Mouse (Mus musculus): ENCODE data around the gene Tbxa2r. TPM values are rescaled to one million over a fixed set of nuclear protein-coding genes. Genes with fewer than 3 reads are reported as not detected.

The Tbxa2r gene
- polyA plus RNA-seq, 1 experiment from 2014 or later: 2.4 TPM

- peak within 1 kb of the TSS; percentile 20; the same call in 1 of the 2 replicates for H3K9ac ChIP-seq (ENCODE audit: low read length)
- no peak within 1 kb of the TSS; the same call in 1 of the 2 replicates for H3K27ac ChIP-seq (ENCODE audit: low read depth, low read length)
- H3K4me2 ChIP-seq: peak within 1 kb of the TSS; percentile 52
- H3K4me1 ChIP-seq (ENCODE audit: control insufficient read depth, insufficient read depth, low read length): peaks cover 38% of the 10 kb centered on the region
- DNase-seq (ENCODE audit: low spot score, missing footprints): peak; percentile 95
- peaks cover 11% of the 10 kb centered on the region for H3K27me3 ChIP-seq (ENCODE audit: control insufficient read depth, insufficient read depth, low read length)
- peak; percentile 71 for ATAC-seq (ENCODE audit: low FRiP score)
- WGBS: 17% methylated on average over 12 of the region's 12 CpGs
- no peaks in the 10 kb centered on the region for H3K9me3 ChIP-seq (ENCODE audit: control insufficient read depth, low read length)
- H3K4me3 ChIP-seq (ENCODE audit: low read depth, low read length): 0 out of 2 replicates have a peak within 1 kb of the TSS, but pooled peaks have one; percentile 2
- H3K36me3 ChIP-seq (ENCODE audit: control insufficient read depth, insufficient read depth, low read length): peaks cover 30% of the 10 kb centered on the region
Observed at GRCm38 (mm10) chr10:81365672-81366476, 37.3 kb downstream of the Tbxa2r start, which contains the start of gene 4930404N11Rik. 4930404N11Rik (minus strand) TSS chr10:81365816.

GRCm38 (mm10) chr10:81366477-81367206 is 38.1 kb downstream of the Tbxa2r start:
- H3K27me3 ChIP-seq (ENCODE audit: control insufficient read depth, insufficient read depth, low read length): peaks cover 11% of the 10 kb centered on the region
- WGBS: 78% methylated on average over 6 of the region's 6 CpGs
- peak; percentile 80 for DNase-seq (ENCODE audit: low spot score, missing footprints)
- no peak for ATAC-seq (ENCODE audit: low FRiP score)
- no peak overlapping the region for H3K4me3 ChIP-seq (ENCODE audit: low read depth, low read length)
- H3K4me1 ChIP-seq (ENCODE audit: control insufficient read depth, insufficient read depth, low read length): peaks cover 36% of the 10 kb centered on the region
- H3K4me2 ChIP-seq: no peak overlapping the region
- no peaks in the 10 kb centered on the region for H3K9me3 ChIP-seq (ENCODE audit: control insufficient read depth, low read length)
- 0 out of 2 replicates have a peak overlapping the region, but pooled peaks have one; percentile 20 for H3K9ac ChIP-seq (ENCODE audit: low read length)
- peak overlapping the region; percentile 9; the same call in 1 of the 2 replicates for H3K27ac ChIP-seq (ENCODE audit: low read depth, low read length)
- peaks cover 30% of the 10 kb centered on the region for H3K36me3 ChIP-seq (ENCODE audit: control insufficient read depth, insufficient read depth, low read length)

DNA sequence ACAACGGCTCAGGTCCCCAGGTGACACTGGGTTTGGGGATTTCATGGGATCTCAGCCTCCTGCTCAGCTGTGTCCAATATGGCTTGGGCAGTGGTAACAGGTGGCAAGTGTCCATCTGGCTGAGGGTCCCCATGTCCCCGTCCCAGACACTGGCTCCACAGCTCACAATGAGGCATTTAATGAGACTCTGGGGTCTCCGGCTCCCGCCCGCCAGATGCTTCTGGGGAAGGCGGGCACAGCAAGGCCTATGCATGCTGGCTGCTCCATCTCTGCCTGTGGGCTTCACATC is 38.6 kb downstream of the Tbxa2r start:
- 87% methylated on average over 6 of the region's 6 CpGs for WGBS
- peaks cover 30% of the 10 kb centered on the region for H3K36me3 ChIP-seq (ENCODE audit: control insufficient read depth, insufficient read depth, low read length)
- peaks cover 11% of the 10 kb centered on the region for H3K27me3 ChIP-seq (ENCODE audit: control insufficient read depth, insufficient read depth, low read length)
- H3K9me3 ChIP-seq (ENCODE audit: control insufficient read depth, low read length): no peaks in the 10 kb centered on the region
- DNase-seq (ENCODE audit: low spot score, missing footprints) (peak; percentile 85), ATAC-seq (ENCODE audit: low FRiP score) (no peak)
- H3K27ac ChIP-seq (ENCODE audit: low read depth, low read length): 0 out of 2 replicates have a peak overlapping the region, but pooled peaks have one; percentile 9
- no peak overlapping the region for H3K4me3 ChIP-seq (ENCODE audit: low read depth, low read length)
- no peak overlapping the region for H3K4me2 ChIP-seq
- peaks cover 36% of the 10 kb centered on the region for H3K4me1 ChIP-seq (ENCODE audit: control insufficient read depth, insufficient read depth, low read length)
- no peak overlapping the region for H3K9ac ChIP-seq (ENCODE audit: low read length)

DNA sequence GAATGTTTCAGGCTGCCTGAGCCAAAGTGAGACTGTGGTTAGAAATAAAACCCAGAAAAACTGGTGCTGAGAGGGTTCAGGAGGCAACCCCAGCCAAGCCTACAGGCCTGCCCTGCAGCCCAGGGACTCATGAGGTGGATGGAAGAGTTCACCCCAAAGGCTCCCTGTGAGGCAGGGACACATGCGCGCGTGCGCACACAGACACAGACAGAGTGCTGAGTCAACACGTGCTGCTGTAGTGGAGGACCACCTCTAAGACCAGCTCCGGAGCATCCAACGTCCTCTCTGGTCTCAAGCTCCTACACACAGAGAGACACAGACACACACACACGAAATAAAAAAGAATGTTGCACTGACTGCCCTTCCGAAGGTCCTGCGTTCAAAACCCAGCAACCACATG is 46.8 kb downstream of the Tbxa2r start:
- 90% methylated on average over 10 of the region's 10 CpGs for WGBS
- Histone ChIP-seq H3K9ac (ENCODE audit: low read length) (no peak overlapping the region), H3K4me1 (ENCODE audit: control insufficient read depth, insufficient read depth, low read length) (peaks cover 18% of the 10 kb centered on the region), H3K4me2 (no peak overlapping the region), H3K36me3 (ENCODE audit: control insufficient read depth, insufficient read depth, low read length) (peaks cover 11% of the 10 kb centered on the region), H3K27ac (ENCODE audit: low read depth, low read length) (no peak overlapping the region), H3K4me3 (ENCODE audit: low read depth, low read length) (no peak overlapping the region; the same call in 1 of the 2 replicates), H3K27me3 (ENCODE audit: control insufficient read depth, insufficient read depth, low read length) (no peaks in the 10 kb centered on the region), H3K9me3 (ENCODE audit: control insufficient read depth, low read length) (no peaks in the 10 kb centered on the region)
- ATAC-seq (ENCODE audit: low FRiP score): no peak
- no peak for DNase-seq (ENCODE audit: low spot score, missing footprints)

DNA sequence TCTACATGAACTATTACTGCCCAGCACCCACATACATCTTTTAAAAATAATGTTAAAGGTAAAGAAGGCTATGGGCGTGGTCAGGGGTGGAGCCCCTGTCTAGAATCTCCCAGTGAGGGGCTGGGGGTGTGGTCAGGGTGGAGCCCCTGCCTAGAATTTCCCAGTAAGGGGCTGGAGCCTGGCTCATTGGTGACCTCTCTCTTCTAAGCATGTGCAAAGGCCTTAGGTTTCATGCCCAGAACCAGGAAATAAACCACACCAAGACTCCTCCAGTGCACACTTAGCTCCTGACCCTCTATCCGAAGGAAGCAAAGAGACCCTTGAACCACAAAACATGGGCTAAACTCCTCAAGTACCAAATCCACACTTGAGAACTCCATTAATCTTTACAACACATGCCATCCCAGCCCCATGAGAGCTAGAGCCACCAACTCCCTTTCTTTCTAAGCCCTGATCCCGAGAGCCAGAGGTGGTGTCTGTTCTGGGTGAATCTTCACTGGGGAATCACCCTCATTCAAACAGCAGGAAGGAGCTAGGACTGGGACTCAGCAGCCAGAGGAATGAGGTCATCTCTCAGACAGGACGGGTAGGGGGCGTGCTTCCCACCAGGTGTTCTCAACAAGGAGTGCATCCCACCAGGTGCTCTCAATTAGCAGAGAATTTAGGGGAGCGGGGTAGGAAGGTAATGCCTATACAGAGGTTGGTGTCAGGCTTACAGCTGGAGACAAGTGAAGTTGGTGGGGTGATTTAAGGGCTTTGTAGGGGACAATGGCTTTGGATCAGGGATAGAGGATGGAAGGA is 48.2 kb downstream of the Tbxa2r start:
- no peak overlapping the region for H3K27ac ChIP-seq (ENCODE audit: low read depth, low read length)
- H3K9ac ChIP-seq (ENCODE audit: low read length): peak overlapping the region; percentile 2
- no peaks in the 10 kb centered on the region for H3K27me3 ChIP-seq (ENCODE audit: control insufficient read depth, insufficient read depth, low read length)
- no peaks in the 10 kb centered on the region for H3K9me3 ChIP-seq (ENCODE audit: control insufficient read depth, low read length)
- peaks cover 6% of the 10 kb centered on the region for H3K36me3 ChIP-seq (ENCODE audit: control insufficient read depth, insufficient read depth, low read length)
- H3K4me3 ChIP-seq (ENCODE audit: low read depth, low read length): peak overlapping the region; percentile 86
- DNase-seq (ENCODE audit: low spot score, missing footprints) (no peak), ATAC-seq (ENCODE audit: low FRiP score) (no peak)
- H3K4me2 ChIP-seq: peak overlapping the region; percentile 88
- WGBS: 41% methylated on average over 6 of the region's 6 CpGs
- peaks cover 18% of the 10 kb centered on the region for H3K4me1 ChIP-seq (ENCODE audit: control insufficient read depth, insufficient read depth, low read length)

- ATAC-seq (ENCODE audit: low FRiP score): no peak
- Histone ChIP-seq H3K36me3 (ENCODE audit: control insufficient read depth, insufficient read depth, low read length) (peaks cover 6% of the 10 kb centered on the region), H3K4me2 (peak overlapping the region; percentile 88), H3K4me1 (ENCODE audit: control insufficient read depth, insufficient read depth, low read length) (peaks cover 18% of the 10 kb centered on the region), H3K27ac (ENCODE audit: low read depth, low read length) (no peak overlapping the region), H3K4me3 (ENCODE audit: low read depth, low read length) (peak overlapping the region; percentile 86), H3K27me3 (ENCODE audit: control insufficient read depth, insufficient read depth, low read length) (no peaks in the 10 kb centered on the region), H3K9ac (ENCODE audit: low read length) (peak overlapping the region; percentile 96), H3K9me3 (ENCODE audit: control insufficient read depth, low read length) (no peaks in the 10 kb centered on the region)
- 74% methylated on average over 2 of the region's 2 CpGs for WGBS
- no peak for DNase-seq (ENCODE audit: low spot score, missing footprints)
Observed at GRCm38 (mm10) chr10:81377362-81377664, 48.8 kb downstream of the Tbxa2r start.

DNA sequence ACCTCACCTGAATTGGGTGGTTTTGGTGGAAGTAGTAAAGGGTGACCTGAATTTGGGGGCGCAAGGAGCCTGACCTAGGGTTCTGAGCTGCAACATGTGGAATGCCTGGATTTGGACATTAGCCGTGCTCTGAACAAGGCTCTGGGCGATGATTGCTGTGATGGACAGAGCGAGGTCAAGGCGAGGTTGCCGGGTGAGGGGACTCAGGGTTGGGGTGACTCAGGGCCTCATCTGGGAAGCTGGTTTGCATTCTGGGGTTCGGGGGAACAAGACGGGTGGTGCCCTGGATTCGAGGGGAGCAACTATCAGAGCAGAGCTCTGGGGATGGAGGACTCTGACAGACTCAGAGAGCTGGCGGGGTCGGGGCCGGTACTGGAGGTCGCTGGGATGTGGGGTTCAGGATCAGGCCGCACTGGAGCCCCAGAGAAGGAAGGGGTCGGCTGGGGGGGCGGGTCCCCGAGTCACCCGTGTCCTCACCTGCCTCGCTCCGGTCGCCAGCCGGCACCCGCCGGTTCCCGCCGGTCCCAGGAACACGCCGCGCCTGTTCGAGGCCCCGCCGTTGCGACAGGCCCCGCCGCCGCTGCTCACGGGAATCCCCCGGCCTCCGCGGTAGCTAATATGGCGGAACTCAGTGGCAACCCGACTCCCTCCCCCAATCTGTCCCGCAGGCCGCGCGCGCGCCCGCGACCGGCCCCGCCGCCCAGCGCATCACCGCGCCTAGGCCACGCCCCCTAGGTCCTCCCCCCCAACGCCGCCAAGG is 49.4 kb downstream of the Tbxa2r start, which contains the start of gene Fzr1:
Gene Fzr1, minus strand, starts transcription at position 724 of the 760 bp plus-strand sequence.
- H3K9ac ChIP-seq (ENCODE audit: low read length): peak within 1 kb of the TSS; percentile 96
- DNase-seq (ENCODE audit: low spot score, missing footprints) (no peak), ATAC-seq (ENCODE audit: low FRiP score) (peak; percentile 79)
- H3K27me3 ChIP-seq (ENCODE audit: control insufficient read depth, insufficient read depth, low read length): no peaks in the 10 kb centered on the region
- 2% methylated on average over 45 of the region's 59 CpGs for WGBS
- H3K27ac ChIP-seq (ENCODE audit: low read depth, low read length): peak within 1 kb of the TSS; percentile 65
- peaks cover 18% of the 10 kb centered on the region for H3K4me1 ChIP-seq (ENCODE audit: control insufficient read depth, insufficient read depth, low read length)
- peaks cover 6% of the 10 kb centered on the region for H3K36me3 ChIP-seq (ENCODE audit: control insufficient read depth, insufficient read depth, low read length)
- H3K4me3 ChIP-seq (ENCODE audit: low read depth, low read length): peak within 1 kb of the TSS; percentile 86
- peak within 1 kb of the TSS; percentile 88 for H3K4me2 ChIP-seq
- no peaks in the 10 kb centered on the region for H3K9me3 ChIP-seq (ENCODE audit: control insufficient read depth, low read length)

GRCm38 (mm10) chr10:81378553-81379182 is 50.1 kb downstream of the Tbxa2r start:
- Histone ChIP-seq H3K4me3 (ENCODE audit: low read depth, low read length) (peak overlapping the region; percentile 86), H3K9me3 (ENCODE audit: control insufficient read depth, low read length) (no peaks in the 10 kb centered on the region), H3K9ac (ENCODE audit: low read length) (peak overlapping the region; percentile 96), H3K36me3 (ENCODE audit: control insufficient read depth, insufficient read depth, low read length) (peaks cover 6% of the 10 kb centered on the region; the same call in 1 of the 2 replicates), H3K4me1 (ENCODE audit: control insufficient read depth, insufficient read depth, low read length) (peaks cover 18% of the 10 kb centered on the region), H3K4me2 (peak overlapping the region; percentile 55), H3K27ac (ENCODE audit: low read depth, low read length) (peak overlapping the region; percentile 65), H3K27me3 (ENCODE audit: control insufficient read depth, insufficient read depth, low read length) (no peaks in the 10 kb centered on the region)
- under 1% methylated on average over 44 of the region's 46 CpGs for WGBS
- peak; percentile 97 for ATAC-seq (ENCODE audit: low FRiP score)
- peak; percentile 100 for DNase-seq (ENCODE audit: low spot score, missing footprints)
